Mouse (Mus musculus): ENCODE results near the gene Sel1l2.

Gene Sel1l2

DNA sequence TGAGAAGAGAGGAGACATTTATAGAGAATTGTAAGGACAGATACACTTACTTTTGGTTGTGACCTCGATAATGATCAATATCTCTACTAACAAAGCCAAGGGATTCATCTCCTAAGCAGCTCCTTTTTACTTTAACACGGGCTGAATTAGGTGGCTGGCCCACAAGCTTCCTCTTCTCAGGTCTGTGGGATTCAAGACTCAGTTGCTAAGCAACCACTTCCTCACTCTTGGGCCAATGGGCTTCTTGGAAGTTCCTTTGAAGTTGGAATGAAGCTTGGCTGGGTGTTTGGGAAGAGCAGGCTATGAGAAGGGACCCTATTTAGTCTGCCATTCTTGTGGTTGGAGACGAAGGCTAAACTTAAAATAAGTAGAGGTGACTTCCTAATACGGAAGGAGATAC is at the start of gene Sel1l2:
Gene Sel1l2, minus strand, starts transcription at position 182 of the 400 bp plus-strand sequence.
- DNase-seq (ENCODE audit: low spot score): no peak

DNA sequence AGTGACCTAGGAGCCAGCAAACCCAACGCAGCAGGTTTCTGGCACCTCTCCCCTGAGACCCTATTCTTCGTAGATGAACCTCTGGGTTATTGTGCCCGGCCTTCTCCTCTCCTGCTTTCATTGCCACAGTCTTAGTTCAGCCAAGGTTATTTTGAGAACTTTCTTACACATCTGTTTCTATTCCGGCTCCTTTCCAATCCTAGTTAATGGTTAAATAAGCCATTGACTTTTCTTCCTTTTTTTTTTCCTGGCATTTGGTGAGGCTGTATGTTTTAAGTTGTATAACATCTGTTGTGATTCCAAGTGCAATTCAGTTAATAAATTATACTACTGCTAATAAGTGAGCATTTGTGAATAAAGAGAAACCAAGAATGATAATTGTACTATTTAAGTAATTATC is 49.6 kb upstream of the Sel1l2 start:
- no peak for DNase-seq (ENCODE audit: low spot score)

DNA sequence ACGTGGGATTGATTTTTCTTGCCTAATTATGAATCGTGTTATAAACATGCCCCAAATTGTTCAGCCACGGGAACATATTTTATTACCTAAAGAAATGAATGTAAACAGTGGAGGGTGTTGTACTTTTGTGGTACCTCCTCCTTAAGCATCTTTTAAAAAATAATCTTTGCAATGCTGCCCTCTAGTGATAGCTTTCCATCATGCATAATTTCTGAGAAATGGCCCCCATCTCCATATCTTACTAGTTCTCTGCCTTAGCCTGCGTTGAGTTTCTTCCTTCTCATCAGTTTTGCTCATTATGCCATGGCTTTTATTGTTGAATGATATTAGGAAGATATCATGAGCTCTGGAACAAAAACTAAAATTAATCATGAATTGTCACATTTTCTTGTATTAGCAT is 37.8 kb upstream of the Sel1l2 start:
- no peak for DNase-seq (ENCODE audit: low spot score)

DNA sequence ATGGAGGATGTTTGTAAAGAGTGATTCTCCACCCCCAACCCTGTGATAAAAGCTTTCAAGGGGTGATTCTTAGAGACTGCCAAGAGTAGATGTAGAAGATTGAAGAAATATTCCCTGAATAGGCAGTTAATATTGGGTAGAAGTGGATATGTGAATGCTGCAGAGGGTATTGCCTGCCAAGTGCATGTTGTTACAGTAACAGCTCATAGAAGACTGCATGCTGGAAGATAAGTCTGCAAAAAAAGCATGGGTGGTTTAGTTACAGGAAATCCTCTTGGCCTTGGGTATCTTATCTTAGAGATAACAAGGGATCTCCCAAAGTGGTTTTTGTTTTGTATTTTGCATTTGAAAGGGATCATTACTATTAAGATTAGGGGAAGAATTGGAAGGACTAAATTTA is 36.3 kb upstream of the Sel1l2 start:
- DNase-seq (ENCODE audit: low spot score): no peak

DNA sequence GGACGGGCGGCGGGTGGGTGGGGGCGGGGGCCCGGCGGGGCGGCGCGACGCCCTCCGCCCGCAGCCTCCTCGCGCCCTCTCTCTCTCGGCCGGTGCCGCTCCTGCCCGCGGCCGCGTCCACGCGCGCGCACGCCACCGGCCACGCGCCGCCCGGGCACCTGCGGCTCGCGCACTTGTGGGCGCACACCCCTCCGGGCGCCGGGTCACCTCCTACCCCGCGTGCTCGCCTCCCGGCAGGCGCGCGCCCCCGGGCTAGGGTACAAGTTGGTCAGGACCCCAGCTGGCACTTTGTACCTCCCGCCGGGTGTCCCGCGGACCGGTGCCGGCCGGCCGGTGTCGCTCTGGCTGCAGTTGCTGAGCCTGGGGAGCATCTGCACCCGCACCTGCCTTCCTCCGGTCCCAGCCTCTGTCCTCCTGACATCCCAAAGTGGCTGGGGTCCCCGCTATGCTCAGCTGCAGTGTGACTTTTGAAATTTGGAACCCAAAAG is 6.3 kb upstream of the Sel1l2 start:
- DNase-seq (ENCODE audit: low spot score): peak; percentile 69

DNA sequence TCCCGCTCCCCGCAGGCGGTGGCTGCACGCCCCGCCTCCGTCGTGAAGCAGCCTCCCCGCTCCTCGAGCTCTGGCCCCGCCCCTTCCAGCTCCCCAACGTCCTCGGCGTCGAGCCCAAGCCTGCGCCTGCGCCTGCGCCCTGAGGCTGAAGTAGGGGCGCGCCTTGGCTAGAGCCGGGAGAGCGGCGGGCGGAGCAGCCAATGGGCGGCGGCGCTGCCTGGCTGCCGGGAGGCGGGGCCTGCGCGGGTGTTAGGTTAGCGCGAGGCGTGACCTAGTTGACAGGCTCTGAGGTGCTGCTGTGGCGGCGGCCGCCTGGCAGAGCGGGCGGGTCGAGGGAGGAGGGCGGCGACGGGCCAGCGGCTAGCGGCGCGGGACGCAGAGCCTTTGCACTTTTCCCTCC is 5.7 kb upstream of the Sel1l2 start, which contains the start of gene Macrod2:
Gene Macrod2, plus strand, starts transcription at position 131 of the 400 bp plus-strand sequence.
- DNase-seq (ENCODE audit: low spot score): peak; percentile 99

DNA sequence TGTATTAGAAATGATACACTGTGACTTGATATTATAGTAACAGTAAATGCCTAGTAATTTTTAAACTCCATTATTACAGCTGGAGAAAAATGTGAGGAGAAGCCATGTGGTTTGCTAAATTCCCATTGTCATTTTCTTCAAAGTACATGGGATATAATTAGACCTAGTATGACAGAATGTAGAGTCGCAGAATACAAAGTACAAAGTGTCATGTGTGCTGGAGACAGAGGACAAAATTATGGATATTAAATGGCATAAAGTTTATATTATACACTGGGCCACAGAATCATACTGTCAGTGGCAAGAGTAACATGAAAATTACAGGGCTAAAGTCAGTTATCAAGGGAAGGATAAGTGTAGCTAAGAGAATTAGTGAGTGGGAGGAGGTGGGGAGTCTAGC is 24.7 kb downstream of the Sel1l2 start:
- no peak for DNase-seq (ENCODE audit: low spot score)

DNA sequence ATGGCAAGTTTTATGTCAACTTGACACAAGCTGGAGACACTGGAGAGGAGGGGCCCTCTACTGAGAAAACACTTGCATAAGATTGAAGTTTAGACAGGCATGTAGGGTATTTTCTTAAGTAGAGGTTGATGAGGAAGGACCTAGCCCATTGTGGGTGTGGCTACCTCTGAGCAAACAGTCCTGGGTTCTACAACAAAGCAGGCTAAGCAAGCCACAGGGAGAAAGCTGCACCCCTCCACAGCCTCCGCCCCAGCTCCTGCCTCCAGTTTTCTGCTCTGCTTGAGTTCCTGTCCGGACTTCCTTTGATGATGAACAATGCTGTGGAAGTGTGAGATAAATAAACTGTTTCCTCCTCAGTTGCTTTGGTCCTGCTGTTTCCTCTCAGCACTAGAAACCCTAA is 29.6 kb downstream of the Sel1l2 start:
- DNase-seq (ENCODE audit: low spot score): no peak

DNA sequence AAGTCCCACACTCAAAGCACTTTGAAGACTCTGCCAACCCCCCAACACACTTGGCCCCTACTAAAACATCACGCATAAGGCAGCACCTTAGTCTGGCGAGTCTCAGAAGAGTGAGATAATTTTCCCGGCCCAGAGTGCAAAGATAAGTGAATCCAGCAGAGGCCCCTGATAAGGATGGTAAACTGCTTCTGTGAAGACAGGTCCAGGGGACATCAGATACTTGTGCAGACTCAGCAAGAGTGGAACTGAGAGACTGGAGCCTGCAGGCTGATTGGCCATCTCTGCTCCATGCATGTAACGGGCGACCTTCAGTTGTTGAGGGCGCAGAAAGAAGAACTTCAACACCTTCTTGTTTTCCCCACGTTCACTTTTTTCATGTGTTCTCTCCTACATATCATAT is 47.1 kb downstream of the Sel1l2 start:
- no peak for DNase-seq (ENCODE audit: low spot score)

DNA sequence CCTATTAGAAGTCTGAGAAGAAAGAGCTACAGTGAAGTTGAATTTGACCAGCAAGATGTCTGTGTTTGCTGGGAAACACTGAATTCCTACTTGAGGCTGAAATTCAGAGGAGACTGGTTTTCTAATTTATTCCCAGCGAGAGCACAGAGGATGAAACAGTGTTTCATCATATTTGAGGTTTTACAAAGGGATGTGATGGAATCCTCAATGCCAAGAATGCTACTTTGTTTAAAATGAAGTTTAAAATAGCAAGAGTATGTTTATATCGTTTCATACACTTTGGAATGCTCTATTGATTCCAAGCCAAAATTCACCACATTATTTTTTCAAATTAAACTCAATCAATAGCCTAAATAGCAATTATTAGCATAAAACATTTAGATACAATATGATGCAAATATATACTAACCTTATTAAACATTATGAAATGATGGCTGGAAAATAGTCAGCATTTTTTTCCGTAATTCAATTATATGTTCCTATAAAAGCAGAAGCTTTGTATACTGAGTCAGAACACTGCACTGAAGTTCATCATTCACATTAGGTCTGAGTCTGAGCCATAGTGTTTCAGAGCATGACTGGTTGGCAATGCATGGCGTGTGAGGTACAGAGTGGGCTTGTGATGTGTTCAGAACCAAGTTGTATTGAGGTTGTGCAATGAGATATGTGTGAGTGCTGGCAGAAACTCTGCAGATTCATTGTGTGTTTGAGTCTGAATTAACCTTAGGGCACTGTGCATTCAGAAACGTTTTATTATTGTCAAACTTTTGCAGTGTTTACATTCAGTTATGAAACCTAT is 58.8 kb downstream of the Sel1l2 start:
- DNase-seq (ENCODE audit: low spot score): no peak

DNA sequence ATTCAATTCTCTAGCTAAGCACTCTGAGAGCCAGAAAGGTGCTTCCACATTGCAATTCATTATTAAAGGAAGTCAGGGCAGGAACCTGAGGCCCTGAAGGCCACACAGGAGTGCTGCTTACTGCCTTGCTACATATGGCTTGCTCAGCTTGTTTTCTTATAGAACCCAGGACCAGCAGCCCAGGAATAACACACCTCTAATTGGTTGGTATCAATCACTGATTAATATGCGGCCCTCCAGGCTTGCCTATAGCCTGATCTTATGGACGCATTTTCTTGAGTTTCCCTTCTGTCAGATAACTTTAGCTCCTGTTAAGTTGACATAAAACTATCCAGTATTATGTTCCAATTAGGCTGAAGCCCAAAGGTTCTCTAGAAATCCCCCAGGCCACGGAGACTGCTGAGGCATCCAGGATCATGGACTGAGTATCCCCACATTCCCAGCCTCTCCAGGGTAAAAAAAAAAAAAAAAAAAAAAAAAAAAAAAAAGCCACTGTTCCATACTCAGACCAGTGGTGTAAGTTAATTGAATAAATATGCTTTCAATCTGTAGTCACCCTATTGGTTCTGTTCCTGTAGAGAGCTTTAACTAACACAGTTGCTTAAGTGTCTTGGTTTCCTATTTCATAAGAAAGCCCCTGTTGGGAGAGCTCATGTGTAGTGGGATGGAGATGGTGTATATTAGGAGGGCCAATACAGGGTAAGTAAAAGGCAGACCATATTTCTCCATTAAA is 86.4 kb downstream of the Sel1l2 start:
- no peak for DNase-seq (ENCODE audit: low spot score)

DNA sequence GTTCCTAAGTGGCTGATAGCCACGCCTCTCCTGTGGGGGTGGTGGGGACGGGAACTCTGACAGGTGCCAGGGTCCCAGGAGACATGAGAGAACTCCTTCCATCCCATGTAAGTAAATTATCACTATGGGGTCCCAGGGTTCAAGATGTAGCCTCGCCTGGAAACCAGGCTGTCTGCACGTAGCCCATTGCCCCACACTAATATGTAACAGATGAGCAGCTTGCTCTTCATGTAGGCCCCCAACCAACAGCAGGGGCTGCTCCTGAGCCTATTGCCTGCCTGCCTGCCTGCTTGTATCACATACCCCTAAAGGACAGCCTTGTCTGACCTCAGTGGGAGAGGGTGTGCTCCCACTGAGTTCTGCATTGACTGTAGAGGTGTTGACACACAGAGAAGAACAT is 92.4 kb downstream of the Sel1l2 start:
- no peak for DNase-seq (ENCODE audit: low spot score)

DNA sequence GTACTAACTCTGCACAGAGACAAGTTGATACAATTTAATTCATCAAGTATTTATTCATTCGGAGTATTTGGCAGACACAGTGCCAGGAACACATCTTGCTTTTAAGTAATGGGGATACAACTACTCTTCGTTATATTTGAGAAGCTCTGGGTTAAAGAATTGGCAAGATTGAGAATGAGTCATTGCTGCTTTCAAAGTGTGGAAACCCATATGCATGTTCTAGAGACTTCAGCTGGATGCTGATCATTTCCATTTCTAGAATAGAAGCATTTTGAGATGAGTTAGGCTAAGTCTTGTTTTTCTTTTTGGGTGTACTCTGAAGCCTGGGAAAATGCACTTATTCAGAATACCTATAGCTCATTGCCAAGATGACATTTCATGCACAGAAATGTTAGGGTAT is 95.7 kb downstream of the Sel1l2 start:
- no peak for DNase-seq (ENCODE audit: low spot score)

DNA sequence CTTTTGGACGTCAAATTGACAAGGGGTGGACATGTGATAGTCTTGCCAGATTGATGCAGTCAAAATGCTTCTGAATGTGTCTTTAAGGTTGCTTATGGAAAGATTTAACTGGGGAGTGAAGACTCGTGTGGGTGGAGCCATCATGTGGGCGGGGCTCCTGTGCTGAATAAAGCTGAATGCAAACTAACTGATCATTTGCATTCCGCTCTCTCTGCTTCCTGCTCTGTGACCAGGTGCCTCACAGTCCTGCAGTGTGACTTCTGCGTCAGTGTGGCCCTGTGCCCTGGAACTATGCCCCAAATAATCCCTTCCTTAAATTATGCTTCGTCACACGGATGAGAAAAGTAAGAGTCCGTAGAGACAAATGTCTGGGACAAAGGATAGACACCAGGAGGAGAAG is 108.7 kb downstream of the Sel1l2 start:
- no peak for DNase-seq (ENCODE audit: low spot score)

DNA sequence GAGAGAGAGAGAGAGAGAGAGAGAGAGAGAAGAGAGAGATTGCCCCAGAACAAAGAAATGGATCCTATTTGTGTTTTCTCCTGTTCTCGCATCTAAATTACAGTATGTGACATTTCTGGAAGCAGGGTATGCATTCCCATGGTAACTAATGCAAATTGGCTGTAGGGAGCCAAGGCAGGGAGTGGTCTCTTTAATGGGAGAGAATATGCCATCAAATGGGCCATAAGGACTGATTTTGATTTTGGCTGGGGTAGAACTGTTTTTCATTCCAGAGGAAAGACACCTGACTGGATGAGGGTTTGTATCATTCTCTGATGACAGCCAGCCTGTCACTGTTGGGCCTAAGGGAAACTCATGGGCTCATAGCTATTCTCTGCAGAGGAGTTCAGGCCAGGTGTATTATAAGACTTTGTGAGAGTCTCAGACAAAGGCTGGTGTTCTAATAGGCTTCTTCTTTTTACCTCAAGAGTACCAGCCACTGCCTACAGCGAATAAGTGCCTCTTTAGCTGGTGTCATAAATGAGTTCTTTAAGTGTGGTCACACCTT is 133.8 kb downstream of the Sel1l2 start:
- DNase-seq (ENCODE audit: low spot score): no peak

DNA sequence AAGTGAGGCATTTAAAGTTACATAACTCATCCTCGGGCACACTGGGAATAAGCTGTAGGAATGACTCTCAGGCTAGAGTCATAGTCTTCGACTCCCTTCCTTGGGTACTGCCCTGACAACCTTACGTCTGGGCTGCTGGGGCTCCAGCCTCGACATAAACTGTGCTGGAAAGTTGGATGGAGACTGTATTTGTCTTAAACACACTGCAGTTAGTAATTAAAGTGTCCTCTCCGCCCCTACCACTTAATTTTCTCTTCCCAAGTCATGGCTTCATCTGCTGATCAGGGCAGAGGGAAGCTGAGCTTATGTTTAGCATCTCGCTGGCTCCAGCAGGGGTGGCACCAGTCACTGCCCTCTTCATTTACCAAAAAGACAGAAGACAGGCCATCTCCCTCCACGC is 135.2 kb downstream of the Sel1l2 start:
- DNase-seq (ENCODE audit: low spot score): no peak

DNA sequence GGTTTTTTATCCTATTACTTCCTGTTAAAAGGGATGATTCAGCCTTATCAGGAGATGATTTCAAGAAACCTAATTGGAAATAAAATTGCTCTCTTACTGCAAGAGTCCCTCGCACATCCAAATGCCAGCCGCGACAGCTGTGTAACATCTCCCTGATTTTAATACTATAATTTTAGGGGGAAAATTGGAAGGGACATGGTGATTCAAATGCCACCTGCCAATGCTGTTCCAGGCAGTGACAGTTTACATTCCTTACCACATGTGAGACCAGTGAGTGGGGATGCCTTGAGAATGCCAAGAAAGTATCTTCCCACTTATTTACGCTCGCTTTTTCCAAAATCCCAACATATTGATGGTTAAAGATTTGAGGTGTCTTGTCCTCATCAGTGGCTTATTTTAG is 146.4 kb downstream of the Sel1l2 start:
- DNase-seq (ENCODE audit: low spot score): no peak

DNA sequence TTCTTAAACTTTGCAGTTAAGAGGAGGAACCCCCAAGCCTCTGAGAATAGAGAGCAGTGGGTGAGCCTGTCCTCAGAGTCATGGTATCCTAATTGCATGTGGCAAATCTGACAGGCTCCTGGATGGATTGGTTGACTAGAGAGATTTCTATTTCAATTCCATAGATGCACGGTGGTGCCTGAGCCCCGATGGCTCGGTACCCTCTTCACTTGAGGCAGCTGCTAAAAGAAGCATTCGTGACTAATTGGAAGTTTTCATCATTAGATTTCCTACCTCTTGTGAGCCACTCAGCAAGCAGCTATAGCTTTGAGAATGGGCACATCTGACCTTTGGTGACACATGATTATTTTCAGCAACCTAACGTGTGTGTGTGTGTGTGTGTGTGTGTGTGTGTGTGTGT is 147.1 kb downstream of the Sel1l2 start:
- DNase-seq (ENCODE audit: low spot score): no peak

DNA sequence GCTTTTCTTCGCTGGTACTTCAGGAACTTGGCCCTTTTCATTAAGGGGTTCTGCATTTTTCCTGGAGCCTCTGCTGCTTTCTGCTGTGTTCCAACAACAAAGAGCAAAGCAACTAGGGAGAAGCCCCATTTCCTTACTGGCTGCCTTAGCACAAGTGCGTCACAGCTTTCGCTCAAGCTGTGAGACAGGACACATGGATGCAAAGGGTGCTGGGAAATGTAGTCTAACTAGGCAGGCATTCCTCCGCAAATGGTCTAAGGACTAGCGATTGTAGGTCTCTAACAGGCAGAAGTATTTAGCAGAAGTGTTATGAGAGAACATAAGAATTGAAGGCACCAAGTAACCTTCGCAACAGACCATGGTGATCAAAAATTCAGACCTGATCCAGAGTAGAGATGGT is 152.3 kb downstream of the Sel1l2 start:
- no peak for DNase-seq (ENCODE audit: low spot score)

DNA sequence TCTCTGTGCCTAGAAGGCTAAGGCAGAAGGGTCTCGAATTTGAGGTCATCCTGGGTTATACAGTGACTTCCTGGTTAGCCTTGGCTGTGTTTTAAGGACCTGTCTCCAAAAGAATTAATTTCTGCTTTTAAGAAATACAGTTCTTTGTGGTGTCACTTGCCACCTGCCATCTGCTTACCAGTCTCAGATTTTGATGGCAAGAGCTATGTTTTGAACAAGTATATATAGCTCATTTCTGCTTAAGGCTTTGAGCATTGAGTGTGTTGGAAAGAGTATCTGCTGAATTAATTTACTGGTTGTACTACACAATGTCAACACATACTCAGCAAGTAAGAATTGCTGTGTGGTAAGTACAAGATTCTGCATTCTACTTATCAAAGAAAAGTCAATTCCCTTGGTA is 159.2 kb downstream of the Sel1l2 start:
- no peak for DNase-seq (ENCODE audit: low spot score)

DNA sequence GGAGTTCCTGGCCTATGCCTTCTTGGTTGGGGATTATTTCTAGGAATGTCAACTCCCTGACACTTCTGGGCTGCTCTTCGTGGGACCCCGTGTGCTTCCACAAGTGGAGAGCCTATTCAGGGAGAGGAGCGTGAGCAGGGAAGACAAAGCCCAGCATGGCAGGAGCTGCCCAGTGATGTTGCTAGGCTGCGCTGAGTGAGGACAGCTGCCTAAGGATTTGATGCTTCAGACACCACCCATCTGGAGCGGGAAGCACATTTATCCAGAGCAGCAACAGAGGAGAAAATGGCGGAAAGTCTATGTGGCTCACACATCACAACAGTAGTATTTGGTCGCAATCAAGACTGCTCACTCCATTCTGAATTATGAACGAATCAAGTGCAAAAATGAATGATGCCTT is 169.2 kb downstream of the Sel1l2 start:
- no peak for DNase-seq (ENCODE audit: low spot score)

DNA sequence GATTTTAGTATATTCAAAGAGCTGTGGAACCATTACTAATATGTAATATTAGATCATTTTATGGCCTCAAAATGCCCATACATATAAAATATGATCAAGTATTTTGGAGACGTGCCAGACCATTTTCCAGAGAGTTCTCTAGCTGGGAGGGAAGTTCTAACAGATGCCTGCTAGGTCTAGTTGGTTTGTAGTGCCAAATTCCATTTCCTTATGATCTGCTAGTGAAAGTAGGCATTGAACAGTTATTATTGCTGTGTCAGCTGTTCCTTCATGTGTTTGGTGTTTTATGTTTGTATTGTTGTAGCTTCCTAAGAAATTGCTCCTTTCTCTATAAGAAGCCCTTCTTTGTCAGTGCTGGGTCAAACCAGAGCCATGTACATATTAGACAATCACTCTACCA is 173.5 kb downstream of the Sel1l2 start:
- DNase-seq (ENCODE audit: low spot score): no peak

DNA sequence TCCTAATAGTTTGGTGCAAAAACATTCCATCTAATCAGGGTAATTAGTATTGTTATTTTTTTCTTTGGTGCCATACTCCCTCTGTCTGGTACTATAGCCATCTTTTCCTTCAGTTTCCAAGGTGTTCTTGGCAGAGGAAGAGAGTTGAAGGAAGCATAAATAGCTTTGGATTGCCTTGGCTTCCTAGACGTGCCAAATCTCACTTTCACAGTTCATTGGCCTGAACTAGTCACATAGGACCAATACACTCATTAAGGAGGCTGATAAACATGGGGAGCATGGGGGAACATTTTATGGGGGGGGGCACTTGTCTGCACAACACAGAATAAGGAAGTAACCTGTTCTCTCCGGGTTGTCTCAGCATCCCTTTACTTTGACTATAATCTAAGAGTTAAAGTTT is 174.1 kb downstream of the Sel1l2 start:
- no peak for DNase-seq (ENCODE audit: low spot score)

All from testis, postnatal 14 days (tissue).